Comparison of ENCODE assay signal across 8 mouse cellular contexts in genomic region chr2:163420366-163420886, GRCm38 (mm10). TPM values are rescaled to one million over a fixed set of nuclear protein-coding genes. Genes with fewer than 3 reads are reported as not detected.
DNase-seq lines count a peak whose midpoint lies in the region; ATAC-seq and TF ChIP-seq lines count a peak whose summit lies in the region.

No protein-coding gene starts in this region.

- peaks cover 14% of the 10 kb centered on the region for H3K36me3 ChIP-seq in heart, adult 2 months (ENCODE audit: control insufficient read depth, insufficient read depth, low read length)
- H3K36me3 ChIP-seq in C2C12 (ENCODE audit: control insufficient read depth, insufficient read depth), result peaks cover 4% of the 10 kb centered on the region
- peaks cover 16% of the 10 kb centered on the region for H3K36me3 ChIP-seq in forebrain, embryonic 10.5 days (replicated peaks)
- peaks cover 8% of the 10 kb centered on the region for H3K36me3 ChIP-seq in liver, embryonic 12.5 days
- no peaks in the 10 kb centered on the region for H3K36me3 ChIP-seq in stomach, embryonic 15.5 days

- H3K4me3 ChIP-seq in heart, adult 2 months, result peak overlapping the region; percentile 95
- H3K4me3 ChIP-seq in C2C12 (ENCODE audit: insufficient read depth, poor library complexity, severe bottlenecking), result peak overlapping the region; percentile 71
- H3K4me3 ChIP-seq in forebrain, embryonic 10.5 days, result peak overlapping the region; percentile 98
- peak overlapping the region; percentile 86 for H3K4me3 ChIP-seq in liver, embryonic 12.5 days
- H3K4me3 ChIP-seq in stomach, embryonic 15.5 days (replicated peaks), result peak overlapping the region; percentile 95

- no peaks in the 10 kb centered on the region for H3K9me3 ChIP-seq in forebrain, embryonic 10.5 days
- no peaks in the 10 kb centered on the region for H3K9me3 ChIP-seq in liver, embryonic 12.5 days (replicated peaks)
- no peaks in the 10 kb centered on the region for H3K9me3 ChIP-seq in stomach, embryonic 15.5 days

- no peak for TF ChIP-seq POLR2A in heart, adult 2 months (IDR thresholded peaks at IDR 0.05; ENCODE audit: insufficient read depth, low read depth, low read length)

- 8% methylated on average over 10 of the region's 10 CpGs for WGBS in heart, adult 2 months
- WGBS in forebrain, embryonic 10.5 days, result 43% methylated on average over 10 of the region's 10 CpGs
- WGBS in liver, embryonic 12.5 days (ENCODE audit: insufficient replicate concordance), result 14% methylated on average over 10 of the region's 10 CpGs
- 30% methylated on average over 10 of the region's 10 CpGs for WGBS in stomach, embryonic 15.5 days

- no peaks in the 10 kb centered on the region for H3K27me3 ChIP-seq in heart, adult 2 months (ENCODE audit: control insufficient read depth, insufficient read depth, low read length)
- H3K27me3 ChIP-seq in C2C12 (ENCODE audit: control insufficient read depth, insufficient read depth, insufficient read length), result no peaks in the 10 kb centered on the region
- H3K27me3 ChIP-seq in forebrain, embryonic 10.5 days (ENCODE audit: poor library complexity, severe bottlenecking), result no peaks in the 10 kb centered on the region
- no peaks in the 10 kb centered on the region for H3K27me3 ChIP-seq in liver, embryonic 12.5 days (replicated peaks)
- no peaks in the 10 kb centered on the region for H3K27me3 ChIP-seq in stomach, embryonic 15.5 days (replicated peaks)

- peaks cover 47% of the 10 kb centered on the region for H3K79me3 ChIP-seq in C2C12 (ENCODE audit: low read depth)

- H3K4me1 ChIP-seq in heart, adult 2 months (ENCODE audit: control insufficient read depth, insufficient read depth, low read length), result peaks cover 8% of the 10 kb centered on the region
- peaks cover 26% of the 10 kb centered on the region for H3K4me1 ChIP-seq in forebrain, embryonic 10.5 days
- peaks cover 46% of the 10 kb centered on the region for H3K4me1 ChIP-seq in liver, embryonic 12.5 days
- peaks cover 16% of the 10 kb centered on the region for H3K4me1 ChIP-seq in stomach, embryonic 15.5 days

- DNase-seq in heart, adult 2 months, result peak in 1 of 2 experiments; percentile 11
- no peak for DNase-seq in heart, postnatal 36 days
- no peak for DNase-seq in forebrain, embryonic 10.5 days (ENCODE audit: extremely low spot score, low spot score)
- DNase-seq in layer of hippocampus, adult 9-10 months (ENCODE audit: low spot score), result no peak
- no peak for DNase-seq in frontal cortex, adult 2 months (ENCODE audit: extremely low spot score in 1 of 2, low spot score in 1 of 2)

- peak overlapping the region; percentile 43 for H3K9ac ChIP-seq in heart, adult 2 months (ENCODE audit: low read depth, low read length)
- H3K9ac ChIP-seq in liver, embryonic 12.5 days, result peak overlapping the region; percentile 87
- peak overlapping the region; percentile 19; the same call in 1 of the 2 replicates for H3K9ac ChIP-seq in stomach, embryonic 15.5 days

- peak overlapping the region; percentile 91 for H3K27ac ChIP-seq in heart, adult 2 months
- H3K27ac ChIP-seq in forebrain, embryonic 10.5 days, result peak overlapping the region; percentile 87
- H3K27ac ChIP-seq in liver, embryonic 12.5 days, result peak overlapping the region; percentile 73; the same call in 1 of the 2 replicates
- no peak overlapping the region for H3K27ac ChIP-seq in stomach, embryonic 15.5 days

- no peak for TF ChIP-seq CTCF in heart, adult 2 months (IDR thresholded peaks at IDR 0.05)
- no peak for TF ChIP-seq CTCF in C2C12 (IDR thresholded peaks at IDR 0.05; ENCODE audit: control insufficient read depth, insufficient read depth, insufficient read length)

- ATAC-seq in liver, embryonic 12.5 days, result no peak
- no peak for ATAC-seq in stomach, embryonic 15.5 days (ENCODE audit: insufficient read depth, low FRiP score, low read depth)

- intact Hi-C loops in heart, adult 2 months (cut with DNase I), result loop anchor here (2.0 kb wide), 1 partner anchor 52 kb away; the partner anchor contains the start of gene Fitm2
- intact Hi-C loops in heart, postnatal 36 days (cut with DNase I), result loop anchor here (1.0 kb wide), 1 partner anchor 52 kb away; the partner anchor contains the start of gene Fitm2

- H3ac ChIP-seq in C2C12 (ENCODE audit: control insufficient read depth, insufficient read length, low read depth), result peak overlapping the region; percentile 95

- no peak for TF ChIP-seq EP300 in heart, adult 2 months (IDR thresholded peaks at IDR 0.05; ENCODE audit: insufficient read depth, low read depth, low read length)

- H3K4me2 ChIP-seq in liver, embryonic 12.5 days, result peak overlapping the region; percentile 84
- peak overlapping the region; percentile 70 for H3K4me2 ChIP-seq in stomach, embryonic 15.5 days

- peaks cover 3% of the 10 kb centered on the region; the same call in 1 of the 2 replicates for H3K79me2 ChIP-seq in heart, adult 2 months (replicated peaks; ENCODE audit: control insufficient read depth, insufficient read depth, low read length)
- H3K79me2 ChIP-seq in C2C12 (ENCODE audit: control insufficient read depth, insufficient read depth), result peaks cover 62% of the 10 kb centered on the region

TF ChIP-seq in C2C12, 6 proteins besides CTCF, POLR2A, EP300 and RAD21:
- TF ChIP-seq MAX (IDR thresholded peaks at IDR 0.05), result no peak

RNA-seq across cellular contexts. Expression of gene Oser1, which starts 4.1 kb away (rescaled TPM):
- total RNA-seq in heart, adult 2 months (2021), result 10 to 100 TPM; 19.6 to 21.2 TPM
- polyA plus RNA-seq in heart, adult 2 months (2012; rRNA removed), result 9.7 and 16.4 TPM in 2 replicates
- total RNA-seq in heart, postnatal 36 days (2021), result 10 to 100 TPM; 21.9 TPM
- 44.6 TPM for polyA plus RNA-seq in C2C12 (2012; fragmentation: generic; extraction: Trizol)
- 86.8 and 95.5 TPM in 2 replicates for polyA plus RNA-seq in forebrain, embryonic 10.5 days (2016; fragmentation: Nextera tagmentation; extraction: Ambion mirVana)
- polyA plus RNA-seq in liver, embryonic 12.5 days (2016; fragmentation: Nextera tagmentation; extraction: Ambion mirVana), result 41.3 and 43.0 TPM in 2 replicates
- 79.1 and 84.6 TPM in 2 replicates for polyA plus RNA-seq in stomach, embryonic 15.5 days (2015; fragmentation: Nextera tagmentation; extraction: Ambion mirVana)
- 24.2 and 26.0 TPM in 2 replicates for polyA plus RNA-seq in frontal cortex, adult 2 months (2012; rRNA removed)

RNA-seq across cellular contexts. Expression of gene Gdap1l1, which starts 17.9 kb away (rescaled TPM):
- not detected for total RNA-seq in heart, adult 2 months (2021)
- 0.23 and 0.25 TPM in 2 replicates for polyA plus RNA-seq in heart, adult 2 months (2012; rRNA removed)
- total RNA-seq in heart, postnatal 36 days (2021), result not detected
- polyA plus RNA-seq in C2C12 (2012; fragmentation: generic; extraction: Trizol), result 0.19 TPM
- polyA plus RNA-seq in forebrain, embryonic 10.5 days (2016; fragmentation: Nextera tagmentation; extraction: Ambion mirVana), result 10.0 and 11.8 TPM in 2 replicates
- 0.19 and 0.36 TPM in 2 replicates for polyA plus RNA-seq in liver, embryonic 12.5 days (2016; fragmentation: Nextera tagmentation; extraction: Ambion mirVana)
- polyA plus RNA-seq in stomach, embryonic 15.5 days (2015; fragmentation: Nextera tagmentation; extraction: Ambion mirVana), result 5.8 and 6.3 TPM in 2 replicates
- 89.3 and 90.1 TPM in 2 replicates for polyA plus RNA-seq in frontal cortex, adult 2 months (2012; rRNA removed)

RNA-seq across cellular contexts. Expression of gene Jph2, which starts 22.6 kb away (rescaled TPM):
- total RNA-seq in heart, adult 2 months (2021), result 100 to 1,000 TPM; 389 to 391 TPM
- polyA plus RNA-seq in heart, adult 2 months (2012; rRNA removed), result 193 and 253 TPM in 2 replicates
- 100 to 1,000 TPM; 323 to 334 TPM for total RNA-seq in heart, postnatal 36 days (2021)
- polyA plus RNA-seq in C2C12 (2012; fragmentation: generic; extraction: Trizol), result 78.4 TPM
- polyA plus RNA-seq in forebrain, embryonic 10.5 days (2016; fragmentation: Nextera tagmentation; extraction: Ambion mirVana), result 0.34 and 0.47 TPM in 2 replicates
- polyA plus RNA-seq in liver, embryonic 12.5 days (2016; fragmentation: Nextera tagmentation; extraction: Ambion mirVana), result 0.12 and 0.16 TPM in 2 replicates
- polyA plus RNA-seq in stomach, embryonic 15.5 days (2015; fragmentation: Nextera tagmentation; extraction: Ambion mirVana), result 12.7 and 13.1 TPM in 2 replicates
- polyA plus RNA-seq in frontal cortex, adult 2 months (2012; rRNA removed), result 0.64 and 0.78 TPM in 2 replicates

RNA-seq across cellular contexts. Expression of gene Fitm2, which starts 52.0 kb away (rescaled TPM):
- 100 to 1,000 TPM; 196 to 223 TPM for total RNA-seq in heart, adult 2 months (2021)
- 93.8 and 139 TPM in 2 replicates for polyA plus RNA-seq in heart, adult 2 months (2012; rRNA removed)
- 100 to 1,000 TPM; 196 to 197 TPM for total RNA-seq in heart, postnatal 36 days (2021)
- 9.0 TPM for polyA plus RNA-seq in C2C12 (2012; fragmentation: generic; extraction: Trizol)
- polyA plus RNA-seq in forebrain, embryonic 10.5 days (2016; fragmentation: Nextera tagmentation; extraction: Ambion mirVana), result 10.9 and 11.1 TPM in 2 replicates
- polyA plus RNA-seq in liver, embryonic 12.5 days (2016; fragmentation: Nextera tagmentation; extraction: Ambion mirVana), result 6.7 and 7.0 TPM in 2 replicates
- polyA plus RNA-seq in stomach, embryonic 15.5 days (2015; fragmentation: Nextera tagmentation; extraction: Ambion mirVana), result 10.8 TPM in 2 replicates
- polyA plus RNA-seq in frontal cortex, adult 2 months (2012; rRNA removed), result 10.3 and 11.2 TPM in 2 replicates

Comparison
In these comparisons a context has a peak if more than half of its experiments do, and no peak if none do; other contexts are left out.
1. H3K9ac ChIP-seq: peak in every context shown above with its lines; median percentile 87 in liver, embryonic 12.5 days; 43 in heart, adult 2 months; 19 in stomach, embryonic 15.5 days.